In genomic region chr8:76984851-76985250, GRCm38 (mm10) we compare ENCODE assay signal across 20 mouse cellular contexts.
DNase-seq lines count a peak whose midpoint lies in the region; ATAC-seq and TF ChIP-seq lines count a peak whose summit lies in the region.
"Had no signal": no experiment of that assay in that cellular context is flagged by ENCODE, and none has a peak within 500 bp of the region (broad histone marks: within the 10 kb centered on the region; RNA-seq: fewer than 3 reads in every experiment).

No protein-coding gene starts in this region.

- H3K9me3 ChIP-seq in embryonic facial prominence, embryonic 14.5 days (ENCODE audit: control insufficient read depth, low read length): peaks cover 16% of the 10 kb centered on the region; the same call in 1 of the 2 replicates
- no peaks in the 10 kb centered on the region for H3K9me3 ChIP-seq in embryonic facial prominence, embryonic 10.5 days
- H3K9me3 ChIP-seq in heart, embryonic 16.5 days (replicated peaks; ENCODE audit: control insufficient read depth, low read length): no peaks in the 10 kb centered on the region
- no peaks in the 10 kb centered on the region for H3K9me3 ChIP-seq in heart, embryonic 11.5 days (replicated peaks; ENCODE audit: control insufficient read depth, low read length)
- H3K9me3 ChIP-seq in liver, embryonic 12.5 days (replicated peaks): no peaks in the 10 kb centered on the region
- H3K9me3 ChIP-seq: embryonic facial prominence, embryonic 12.5 days; forebrain, embryonic 12.5 days; forebrain, embryonic 15.5 days; hindbrain, embryonic 12.5 days; hindbrain, embryonic 15.5 days had no signal

- H3K4me1 ChIP-seq in embryonic facial prominence, embryonic 14.5 days (ENCODE audit: control insufficient read depth, insufficient read depth, low read length): no peaks in the 10 kb centered on the region
- no peaks in the 10 kb centered on the region for H3K4me1 ChIP-seq in embryonic facial prominence, embryonic 10.5 days
- H3K4me1 ChIP-seq in heart, embryonic 16.5 days (ENCODE audit: control insufficient read depth, insufficient read depth, low read length): peaks cover 11% of the 10 kb centered on the region
- H3K4me1 ChIP-seq in heart, embryonic 11.5 days (ENCODE audit: control insufficient read depth, insufficient read depth, low read length): no peaks in the 10 kb centered on the region
- peaks cover 15% of the 10 kb centered on the region for H3K4me1 ChIP-seq in liver, adult 2 months (ENCODE audit: control insufficient read depth, insufficient read depth, low read length)
- no peaks in the 10 kb centered on the region for H3K4me1 ChIP-seq in liver, embryonic 12.5 days
- H3K4me1 ChIP-seq: embryonic facial prominence, embryonic 12.5 days; forebrain, embryonic 12.5 days; forebrain, embryonic 15.5 days; hindbrain, embryonic 12.5 days; hindbrain, embryonic 15.5 days had no signal

- no peak for TF ChIP-seq POLR2A in liver, adult 2 months (IDR thresholded peaks at IDR 0.05; ENCODE audit: extremely low read depth, insufficient read depth, low read length)

- ATAC-seq in embryonic facial prominence, embryonic 14.5 days (ENCODE audit: low read depth): 0 out of 2 replicates have a peak, but pooled peaks have one; percentile 22
- no peak for ATAC-seq in heart, embryonic 16.5 days (replicated peaks; ENCODE audit: extremely low read depth, insufficient read depth, low FRiP score)
- no peak for ATAC-seq in heart, embryonic 11.5 days (replicated peaks; ENCODE audit: insufficient number of reproducible peaks, low FRiP score, low TSS enrichment)
- ATAC-seq in liver, embryonic 12.5 days: no peak
- ATAC-seq: CD4-positive, CD25-positive, alpha-beta regulatory T cell, adult 4 months; forebrain, embryonic 15.5 days; intestine, postnatal 0 days had no signal

- peaks cover 14% of the 10 kb centered on the region; the same call in 1 of the 2 replicates for H3K79me2 ChIP-seq in liver, adult 2 months (ENCODE audit: control insufficient read depth, insufficient read depth, low read length)

- no peak overlapping the region for H3K4me2 ChIP-seq in embryonic facial prominence, embryonic 14.5 days (ENCODE audit: low read depth, low read length)
- H3K4me2 ChIP-seq in heart, embryonic 16.5 days (ENCODE audit: low read depth, low read length): peak overlapping the region; percentile 23; the same call in 1 of the 2 replicates
- H3K4me2 ChIP-seq in heart, embryonic 11.5 days: no peak overlapping the region
- no peak overlapping the region for H3K4me2 ChIP-seq in liver, embryonic 12.5 days
- H3K4me2 ChIP-seq: embryonic facial prominence, embryonic 12.5 days; forebrain, embryonic 12.5 days; forebrain, embryonic 15.5 days; hindbrain, embryonic 12.5 days; hindbrain, embryonic 15.5 days had no signal

- no peaks in the 10 kb centered on the region for H3K27me3 ChIP-seq in embryonic facial prominence, embryonic 14.5 days (replicated peaks; ENCODE audit: control insufficient read depth, insufficient read depth, low read length)
- H3K27me3 ChIP-seq in embryonic facial prominence, embryonic 10.5 days (replicated peaks; ENCODE audit: low read depth, poor library complexity, severe bottlenecking): no peaks in the 10 kb centered on the region
- no peaks in the 10 kb centered on the region for H3K27me3 ChIP-seq in heart, embryonic 16.5 days (ENCODE audit: control insufficient read depth, insufficient read depth, low read length)
- no peaks in the 10 kb centered on the region for H3K27me3 ChIP-seq in heart, embryonic 11.5 days (ENCODE audit: control insufficient read depth, insufficient read depth, low read length)
- no peaks in the 10 kb centered on the region for H3K27me3 ChIP-seq in liver, adult 2 months (ENCODE audit: control insufficient read depth, insufficient read depth, low read length)
- no peaks in the 10 kb centered on the region for H3K27me3 ChIP-seq in liver, embryonic 12.5 days (replicated peaks)
- H3K27me3 ChIP-seq: embryonic facial prominence, embryonic 12.5 days; forebrain, embryonic 12.5 days; forebrain, embryonic 15.5 days; hindbrain, embryonic 12.5 days; hindbrain, embryonic 15.5 days had no signal

- H3K4me3 ChIP-seq in embryonic facial prominence, embryonic 14.5 days (ENCODE audit: low read depth, low read length): no peak overlapping the region
- H3K4me3 ChIP-seq in embryonic facial prominence, embryonic 10.5 days: no peak overlapping the region
- H3K4me3 ChIP-seq in heart, embryonic 16.5 days (ENCODE audit: low read length): no peak overlapping the region
- H3K4me3 ChIP-seq in heart, embryonic 11.5 days (ENCODE audit: low read depth, low read length): no peak overlapping the region
- no peak overlapping the region for H3K4me3 ChIP-seq in liver, adult 2 months (ENCODE audit: insufficient read depth, low read depth, low read length)
- no peak overlapping the region for H3K4me3 ChIP-seq in liver, embryonic 12.5 days
- H3K4me3 ChIP-seq: embryonic facial prominence, embryonic 12.5 days; erythroblast, embryonic 14.5 days; forebrain, embryonic 12.5 days; forebrain, embryonic 15.5 days; hindbrain, embryonic 12.5 days; hindbrain, embryonic 15.5 days had no signal

- no peak overlapping the region for H3K9ac ChIP-seq in embryonic facial prominence, embryonic 14.5 days (ENCODE audit: low read depth, low read length)
- no peak overlapping the region for H3K9ac ChIP-seq in heart, embryonic 16.5 days (ENCODE audit: low read length)
- no peak overlapping the region for H3K9ac ChIP-seq in heart, embryonic 11.5 days (ENCODE audit: low read depth, low read length)
- no peak overlapping the region for H3K9ac ChIP-seq in liver, adult 2 months (ENCODE audit: low read depth, low read length)
- H3K9ac ChIP-seq in liver, embryonic 12.5 days: no peak overlapping the region
- H3K9ac ChIP-seq: embryonic facial prominence, embryonic 12.5 days; forebrain, embryonic 12.5 days; forebrain, embryonic 15.5 days; hindbrain, embryonic 12.5 days; hindbrain, embryonic 15.5 days had no signal

- TF ChIP-seq CTCF in liver, adult 2 months (IDR thresholded peaks at IDR 0.05; ENCODE audit: low read depth, low read length): no peak

- H3K27ac ChIP-seq in embryonic facial prominence, embryonic 14.5 days (replicated peaks; ENCODE audit: low read depth, low read length): no peak overlapping the region
- H3K27ac ChIP-seq in embryonic facial prominence, embryonic 10.5 days (replicated peaks): no peak overlapping the region
- peak overlapping the region; percentile 46; the same call in 1 of the 2 replicates for H3K27ac ChIP-seq in heart, embryonic 16.5 days (ENCODE audit: low read length)
- no peak overlapping the region for H3K27ac ChIP-seq in heart, embryonic 11.5 days (ENCODE audit: low read depth, low read length)
- H3K27ac ChIP-seq in liver, adult 2 months (replicated peaks; ENCODE audit: insufficient read depth, low read depth, low read length): no peak overlapping the region
- H3K27ac ChIP-seq in liver, embryonic 12.5 days: no peak overlapping the region
- H3K27ac ChIP-seq: embryonic facial prominence, embryonic 12.5 days; forebrain, embryonic 12.5 days; forebrain, embryonic 15.5 days; hindbrain, embryonic 12.5 days; hindbrain, embryonic 15.5 days had no signal

- H3K36me3 ChIP-seq in embryonic facial prominence, embryonic 14.5 days (ENCODE audit: control insufficient read depth, insufficient read depth, low read length): no peaks in the 10 kb centered on the region
- no peaks in the 10 kb centered on the region for H3K36me3 ChIP-seq in embryonic facial prominence, embryonic 10.5 days (replicated peaks)
- no peaks in the 10 kb centered on the region for H3K36me3 ChIP-seq in heart, embryonic 16.5 days (ENCODE audit: control insufficient read depth, insufficient read depth)
- no peaks in the 10 kb centered on the region for H3K36me3 ChIP-seq in heart, embryonic 11.5 days (ENCODE audit: control insufficient read depth, insufficient read depth, low read length)
- no peaks in the 10 kb centered on the region for H3K36me3 ChIP-seq in liver, adult 2 months (ENCODE audit: control insufficient read depth, insufficient read depth, low read length)
- no peaks in the 10 kb centered on the region for H3K36me3 ChIP-seq in liver, embryonic 12.5 days
- H3K36me3 ChIP-seq: embryonic facial prominence, embryonic 12.5 days; forebrain, embryonic 12.5 days; forebrain, embryonic 15.5 days; hindbrain, embryonic 12.5 days; hindbrain, embryonic 15.5 days had no signal

- DNase-seq in embryonic facial prominence, embryonic 14.5 days (ENCODE audit: low spot score): no peak
- no peak for DNase-seq in embryonic facial prominence, embryonic 10.5 days (ENCODE audit: low spot score)
- DNase-seq in liver, adult 2 months (ENCODE audit: extremely low read depth, low read depth, low spot score): peak; percentile 39
- DNase-seq: adrenal gland, adult 2 months; adrenal gland, postnatal 14 days; cerebellum, adult 2 months; gastrocnemius, postnatal 25 days; heart, adult 18-20 months; kidney, adult 2 months had no signal

- WGBS in embryonic facial prominence, embryonic 14.5 days: 80% methylated on average over 5 of the region's 5 CpGs
- WGBS in embryonic facial prominence, embryonic 10.5 days: 86% methylated on average over 5 of the region's 5 CpGs
- 67% methylated on average over 5 of the region's 5 CpGs for WGBS in heart, embryonic 16.5 days
- 71% methylated on average over 5 of the region's 5 CpGs for WGBS in heart, embryonic 11.5 days (ENCODE audit: insufficient replicate concordance)
- 68% methylated on average over 5 of the region's 5 CpGs for WGBS in liver, adult 2 months
- 62% methylated on average over 5 of the region's 5 CpGs for WGBS in liver, embryonic 12.5 days (ENCODE audit: insufficient replicate concordance)
